Mouse (Mus musculus) limb, embryonic 12.5 days (tissue): ENCODE results near the gene Gm48551. TPM values are rescaled to one million over a fixed set of nuclear protein-coding genes. Genes with fewer than 3 reads are reported as not detected.

Experiments
- ATAC-seq: fragments of 200-750 bp; cut with Nextera tagmentation; 2 replicates; pipeline ENCODE4 v1.8.0; 2017; ENCODE audit warnings: low read depth, moderate TSS enrichment; ENCODE audit not compliant: insufficient number of reproducible peaks, insufficient read depth, low FRiP score, low TSS enrichment
- H3K27ac ChIP-seq: fragments of 300-500 bp; sonication (generic); 2 replicates; pipeline ENCODE4 v1.5.1; 2016; ENCODE audit warnings: mild to moderate bottlenecking, moderate library complexity
- H3K27me3 ChIP-seq: fragments of 300-500 bp; sonication (generic); 2 replicates; pipeline ENCODE4 v1.6.1; 2016; ENCODE audit warnings: mild to moderate bottlenecking, moderate library complexity
- H3K36me3 ChIP-seq: fragments of 300-500 bp; sonication (generic); 2 replicates; pipeline ENCODE4 v1.6.1; 2016; ENCODE audit warnings: mild to moderate bottlenecking, moderate library complexity
- H3K4me1 ChIP-seq: fragments of 300-500 bp; sonication (generic); replicated peaks from 2 replicates; pipeline ENCODE4 v1.6.1; 2016
- H3K4me2 ChIP-seq: fragments of 300-500 bp; sonication (generic); 2 replicates; pipeline ENCODE4 v1.6.1; 2016; ENCODE audit warnings: mild to moderate bottlenecking, moderate library complexity
- H3K4me3 ChIP-seq: fragments of 300-500 bp; sonication (generic); replicated peaks from 2 replicates; pipeline ENCODE4 v1.5.1; 2016; ENCODE audit warnings: mild to moderate bottlenecking
- H3K9ac ChIP-seq: fragments of 300-500 bp; sonication (generic); replicated peaks from 2 replicates; pipeline ENCODE4 v1.6.1; 2016; ENCODE audit warnings: mild to moderate bottlenecking, moderate library complexity
- H3K9me3 ChIP-seq: fragments of 300-500 bp; sonication (generic); 2 replicates; pipeline ENCODE4 v1.6.1; 2016; ENCODE audit warnings: mild to moderate bottlenecking, moderate library complexity
- WGBS: fragments of 180-500 bp; shearing (Covaris S2); methylation state at CpG from one replicate; pipeline ENCODE4 v1.1.7; 2016; 5-methylcytosine and 5-hydroxymethylcytosine counted together
- polyA plus RNA-seq: library from polyadenylated mRNA; unstranded; fragments of >200 nt; fragmentation: Nextera tagmentation; extraction: Ambion mirVana; gene quantifications from 2 replicates; pipeline ENCODE4 v1.2.1, GENCODE M21; 2016

Gm48551 gene
- polyA plus RNA-seq, result 3.3 and 3.8 TPM in 2 replicates

- WGBS, result 8% methylated on average over 54 of the region's 54 CpGs
- H3K4me2 ChIP-seq, result peak within 1 kb of the TSS; percentile 84
- ATAC-seq, result peak; percentile 90
These were observed at the start of gene Gm48551, which contains the start of gene Dohh for GRCm38 (mm10) chr10:81383802-81384604. Gene Gm48551, plus strand, starts transcription at chr10:81384466. Gene Dohh, plus strand, starts transcription at chr10:81384428.

GRCm38 (mm10) chr10:81335393-81336340, 48.6 kb upstream of the Gm48551 start:
- peak; percentile 33 for ATAC-seq
- Histone ChIP-seq H3K36me3 (no peaks in the 10 kb centered on the region), H3K4me1 (peaks cover 21% of the 10 kb centered on the region), H3K4me3 (no peak overlapping the region), H3K9ac (peak overlapping the region; percentile 28; the same call in 1 of the 2 replicates), H3K27me3 (peaks cover 74% of the 10 kb centered on the region), H3K9me3 (no peaks in the 10 kb centered on the region), H3K27ac (peak overlapping the region; percentile 64), H3K4me2 (peak overlapping the region; percentile 22)
- WGBS, result 39% methylated on average over 19 of the region's 19 CpGs

More at GRCm38 (mm10) chr10:81383802-81384604, at the start of gene Gm48551, which contains the start of gene Dohh:
- Histone ChIP-seq H3K27ac (peak within 1 kb of the TSS; percentile 79), H3K4me1 (peaks cover 16% of the 10 kb centered on the region), H3K27me3 (no peaks in the 10 kb centered on the region), H3K9me3 (no peaks in the 10 kb centered on the region), H3K9ac (peak within 1 kb of the TSS; percentile 85), H3K4me3 (peak within 1 kb of the TSS; percentile 92), H3K36me3 (peaks cover 35% of the 10 kb centered on the region)

GRCm38 (mm10) chr10:81336558-81336957, 47.7 kb upstream of the Gm48551 start:
- Histone ChIP-seq H3K4me3 (no peak overlapping the region), H3K36me3 (no peaks in the 10 kb centered on the region), H3K27me3 (peaks cover 80% of the 10 kb centered on the region), H3K27ac (no peak overlapping the region), H3K4me1 (peaks cover 21% of the 10 kb centered on the region), H3K4me2 (no peak overlapping the region), H3K9me3 (no peaks in the 10 kb centered on the region), H3K9ac (no peak overlapping the region)
- ATAC-seq, result no peak
- 88% methylated on average over 4 of the region's 4 CpGs for WGBS

- Histone ChIP-seq H3K4me1 (peaks cover 15% of the 10 kb centered on the region), H3K9me3 (no peaks in the 10 kb centered on the region), H3K9ac (no peak overlapping the region), H3K27ac (no peak overlapping the region), H3K4me2 (no peak overlapping the region), H3K4me3 (no peak overlapping the region), H3K27me3 (peaks cover 88% of the 10 kb centered on the region), H3K36me3 (peaks cover 7% of the 10 kb centered on the region)
- no peak for ATAC-seq
- WGBS, result 39% methylated on average over 17 of the region's 17 CpGs
These were observed 43.5 kb upstream of the Gm48551 start for GRCm38 (mm10) chr10:81340551-81341332.

- Histone ChIP-seq H3K4me3 (no peak overlapping the region), H3K27me3 (peaks cover 88% of the 10 kb centered on the region), H3K9me3 (no peaks in the 10 kb centered on the region), H3K4me1 (peaks cover 13% of the 10 kb centered on the region), H3K36me3 (peaks cover 11% of the 10 kb centered on the region), H3K9ac (no peak overlapping the region), H3K4me2 (no peak overlapping the region), H3K27ac (no peak overlapping the region)
- WGBS, result 36% methylated on average over 16 of the region's 16 CpGs
- no peak for ATAC-seq
These were observed 42.8 kb upstream of the Gm48551 start for GRCm38 (mm10) chr10:81341333-81341949.

- ATAC-seq, result no peak
- peaks cover 87% of the 10 kb centered on the region for H3K27me3 ChIP-seq
- H3K4me3 ChIP-seq, result peak within 1 kb of the TSS; percentile 48
- peaks cover 18% of the 10 kb centered on the region for H3K36me3 ChIP-seq
- H3K4me1 ChIP-seq, result peaks cover 27% of the 10 kb centered on the region
- H3K9me3 ChIP-seq, result no peaks in the 10 kb centered on the region
- no peak within 1 kb of the TSS for H3K27ac ChIP-seq
- peak within 1 kb of the TSS; percentile 74 for H3K4me2 ChIP-seq
- WGBS, result 4% methylated on average over 64 of the region's 67 CpGs
- peak within 1 kb of the TSS; percentile 57 for H3K9ac ChIP-seq
These were observed 41.4 kb upstream of the Gm48551 start, which contains the start of gene Gipc3 for GRCm38 (mm10) chr10:81342686-81343505. Gene Gipc3, minus strand, starts transcription at chr10:81343266.

GRCm38 (mm10) chr10:81344421-81345161, 39.7 kb upstream of the Gm48551 start:
- no peak overlapping the region for H3K4me2 ChIP-seq
- H3K4me1 ChIP-seq, result peaks cover 40% of the 10 kb centered on the region
- H3K9ac ChIP-seq, result no peak overlapping the region
- no peak for ATAC-seq
- peaks cover 78% of the 10 kb centered on the region for H3K27me3 ChIP-seq
- H3K36me3 ChIP-seq, result peaks cover 30% of the 10 kb centered on the region
- WGBS, result 56% methylated on average over 8 of the region's 8 CpGs
- H3K9me3 ChIP-seq, result no peaks in the 10 kb centered on the region
- no peak overlapping the region for H3K4me3 ChIP-seq
- no peak overlapping the region for H3K27ac ChIP-seq

- Histone ChIP-seq H3K4me2 (no peak overlapping the region), H3K4me3 (no peak overlapping the region), H3K27me3 (peaks cover 75% of the 10 kb centered on the region), H3K27ac (no peak overlapping the region), H3K9me3 (no peaks in the 10 kb centered on the region), H3K9ac (no peak overlapping the region), H3K36me3 (peaks cover 30% of the 10 kb centered on the region), H3K4me1 (peaks cover 42% of the 10 kb centered on the region)
- WGBS, result 77% methylated on average over 4 of the region's 4 CpGs
- no peak for ATAC-seq
These were observed 39.1 kb upstream of the Gm48551 start for GRCm38 (mm10) chr10:81345162-81345534.

- ATAC-seq, result no peak
- 5% methylated on average over 55 of the region's 55 CpGs for WGBS
- H3K36me3 ChIP-seq, result peaks cover 30% of the 10 kb centered on the region
- peak overlapping the region; percentile 28 for H3K4me3 ChIP-seq
- peaks cover 49% of the 10 kb centered on the region for H3K4me1 ChIP-seq
- peaks cover 62% of the 10 kb centered on the region for H3K27me3 ChIP-seq
- 0 out of 2 replicates have a peak overlapping the region, but pooled peaks have one; percentile 35 for H3K27ac ChIP-seq
- H3K9me3 ChIP-seq, result no peaks in the 10 kb centered on the region
- H3K4me2 ChIP-seq, result peak overlapping the region; percentile 58
- peak overlapping the region; percentile 47; the same call in 1 of the 2 replicates for H3K9ac ChIP-seq
These were observed 37.7 kb upstream of the Gm48551 start for GRCm38 (mm10) chr10:81346453-81347067.
